Mouse (Mus musculus): ENCODE results near the gene Brsk1.

DNA sequence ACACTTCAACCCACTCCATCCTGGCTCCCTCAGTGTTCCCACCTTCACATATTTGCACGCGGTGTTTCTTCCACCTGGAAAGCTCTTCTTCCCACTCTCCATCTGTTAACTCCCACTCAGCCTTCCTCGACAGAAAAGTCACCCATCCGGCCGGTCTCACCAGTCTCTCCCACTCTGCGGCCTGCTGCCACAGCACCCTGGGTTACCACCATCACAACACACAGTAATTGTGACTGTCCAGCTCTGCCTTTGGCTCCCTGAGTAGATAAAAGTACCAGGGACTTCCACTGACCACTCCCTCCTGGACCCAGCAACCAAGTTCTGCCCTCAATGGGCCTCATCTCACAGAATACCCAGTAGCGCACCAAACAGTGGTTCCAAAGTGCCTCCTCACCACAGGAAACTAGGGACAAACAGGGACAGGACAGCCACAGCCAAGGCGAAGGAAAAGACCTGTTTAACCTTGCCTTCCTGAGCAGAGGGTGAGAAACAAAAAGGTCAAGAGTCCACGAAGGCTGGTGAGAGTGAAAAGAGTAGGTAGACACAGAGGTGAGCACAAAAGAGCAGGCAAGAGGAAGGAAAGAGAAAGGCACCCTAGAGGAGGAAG is 32.8 kb upstream of the Brsk1 start:
- TF ChIP-seq CTCF (IDR thresholded peaks at IDR 0.05; ENCODE audit: low read depth), result no peak
- no peak for TF ChIP-seq EP300 (IDR thresholded peaks at IDR 0.05; ENCODE audit: low read depth)
